In genomic region chr19:18025877-18026276, GRCm38 (mm10) we compare ENCODE assay signal across 23 mouse cellular contexts.
DNase-seq lines count a peak whose midpoint lies in the region; ATAC-seq lines count a peak whose summit lies in the region.
"Had no signal": no experiment of that assay in that cellular context is flagged by ENCODE, and none has a peak within 500 bp of the region (broad histone marks: within the 10 kb centered on the region; RNA-seq: fewer than 3 reads in every experiment).

No protein-coding gene starts in this region.

- intact Hi-C loops in heart, postnatal 25 days (cut with DNase I) = no loop called here

- DNase-seq in frontal cortex, postnatal 14 days (ENCODE audit: low spot score in 2 of 2) = no peak
- peak; percentile 8 for DNase-seq in right cerebral cortex, adult 18-20 months
- DNase-seq in right cerebral cortex, postnatal 10 days (ENCODE audit: low spot score in 2 of 2) = no peak
- DNase-seq in brain, adult 2 months (ENCODE audit: low read depth, low spot score) = peak; percentile 71
- peak; percentile 52 for DNase-seq in telencephalon, adult 2 months (ENCODE audit: low read depth, low spot score)
- no peak for DNase-seq in heart, postnatal 25 days (ENCODE audit: low spot score)
- DNase-seq: adrenal gland, adult 8-10 months; adrenal gland, postnatal 14 days; adrenal gland, postnatal 36 days; B cell, adult 2 months; cerebellum, adult 11 months; cerebellum, adult 18-20 months; cerebellum, adult 8-10 months; cerebellum, adult 9-11 months; cerebellum, postnatal 14 days; cerebellum, postnatal 36 days; embryo, embryonic 11 days had no signal

- ATAC-seq in frontal cortex, adult (ENCODE audit: low TSS enrichment) = peak; percentile 52
- ATAC-seq: activated CD4-positive, CD25-positive, alpha-beta regulatory T cell, adult 4 months; CD4-positive, CD25-positive, alpha-beta regulatory T cell, adult 4 months; forebrain, embryonic 13.5 days; forebrain, embryonic 15.5 days; Patski had no signal

Comparison
In these comparisons a context has a peak if more than half of its experiments do, and no peak if none do; other contexts are left out.
1. DNase-seq: peak in right cerebral cortex, adult 18-20 months (single experiment), brain, adult 2 months (single experiment) and telencephalon, adult 2 months (single experiment); none in frontal cortex, postnatal 14 days (0 of 2), right cerebral cortex, postnatal 10 days (0 of 2) and heart, postnatal 25 days (single experiment).